In the genomic region with DNA sequence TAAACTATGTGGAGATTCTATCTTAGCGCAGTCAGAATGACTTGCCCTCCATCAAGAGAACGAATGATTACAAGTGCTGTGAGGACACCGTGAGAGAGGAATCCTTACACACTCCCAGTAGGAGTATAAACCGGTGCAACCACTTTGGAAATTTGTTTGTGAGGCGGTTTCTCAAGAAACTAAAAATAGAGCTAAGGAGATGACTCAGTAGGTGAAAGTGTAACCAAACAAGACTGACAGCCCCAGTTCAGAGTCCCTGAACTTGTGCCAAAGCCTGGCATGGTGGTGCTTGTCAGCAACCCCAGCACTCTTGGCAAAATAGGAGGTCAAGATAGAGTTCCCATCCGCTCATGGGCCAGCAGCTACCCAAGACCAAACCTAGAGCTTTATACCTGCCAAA, we compare ENCODE assay signal across 12 mouse cellular contexts. TPM values are rescaled to one million over a fixed set of nuclear protein-coding genes. Genes with fewer than 3 reads are reported as not detected.
A peak's percentile ranks its signal among the peaks of the same experiment; 100 is the strongest.
DNase-seq lines count a peak whose midpoint lies in the region; ATAC-seq and TF ChIP-seq lines count a peak whose summit lies in the region.
"Had no signal": no experiment of that assay in that cellular context is flagged by ENCODE, and none has a peak within 500 bp of the region (broad histone marks: within the 10 kb centered on the region; RNA-seq: fewer than 3 reads in every experiment).

No protein-coding gene starts in this region.

- no peaks in the 10 kb centered on the region for H3K36me3 ChIP-seq in heart, adult 2 months (ENCODE audit: control insufficient read depth, insufficient read depth, low read length)
- H3K36me3 ChIP-seq in heart, embryonic 12.5 days: no peaks in the 10 kb centered on the region
- H3K36me3 ChIP-seq in midbrain, embryonic 15.5 days (replicated peaks): no peaks in the 10 kb centered on the region
- H3K36me3 ChIP-seq: embryonic facial prominence, embryonic 12.5 days; hindbrain, embryonic 15.5 days; limb, embryonic 10.5 days had no signal

- DNase-seq in heart, adult 2 months: peak; percentile 31 to 71
- DNase-seq in Patski (ENCODE audit: low read depth, low spot score): peak; percentile 50
- DNase-seq in gastrocnemius, postnatal 36 days: peak; percentile 34 to 75
- peak; percentile 44 for DNase-seq in lung, postnatal 10 days
- DNase-seq in layer of hippocampus, adult 2 months (ENCODE audit: low spot score in 2 of 2): no peak
- DNase-seq in frontal cortex, postnatal 10 days (ENCODE audit: low spot score in 2 of 2): no peak
- DNase-seq: right cerebral cortex, postnatal 25 days had no signal

- no peak for TF ChIP-seq EP300 in heart, adult 2 months (IDR thresholded peaks at IDR 0.05; ENCODE audit: insufficient read depth, low read depth, low read length)

- 51% methylated on average over 6 of the region's 6 CpGs for WGBS in heart, adult 2 months
- WGBS in heart, embryonic 12.5 days: 59% methylated on average over 6 of the region's 6 CpGs
- 82% methylated on average over 6 of the region's 6 CpGs for WGBS in midbrain, embryonic 15.5 days

- no peaks in the 10 kb centered on the region for H3K4me1 ChIP-seq in heart, adult 2 months (ENCODE audit: control insufficient read depth, insufficient read depth, low read length)
- H3K4me1 ChIP-seq in heart, embryonic 12.5 days (replicated peaks): peaks cover 8% of the 10 kb centered on the region; the same call in 1 of the 2 replicates
- no peaks in the 10 kb centered on the region for H3K4me1 ChIP-seq in midbrain, embryonic 15.5 days
- H3K4me1 ChIP-seq: embryonic facial prominence, embryonic 12.5 days; hindbrain, embryonic 15.5 days; limb, embryonic 10.5 days had no signal

- TF ChIP-seq POLR2A in heart, adult 2 months (IDR thresholded peaks at IDR 0.05; ENCODE audit: insufficient read depth, low read depth, low read length): no peak

- H3K4me2 ChIP-seq in heart, embryonic 12.5 days: no peak overlapping the region
- H3K4me2 ChIP-seq in midbrain, embryonic 15.5 days: no peak overlapping the region
- H3K4me2 ChIP-seq: embryonic facial prominence, embryonic 12.5 days; hindbrain, embryonic 15.5 days had no signal

- H3K4me3 ChIP-seq in heart, adult 2 months: no peak overlapping the region
- no peak overlapping the region for H3K4me3 ChIP-seq in heart, embryonic 12.5 days
- H3K4me3 ChIP-seq in midbrain, embryonic 15.5 days: no peak overlapping the region
- H3K4me3 ChIP-seq in layer of hippocampus, adult 2 months: no peak overlapping the region
- H3K4me3 ChIP-seq: embryonic facial prominence, embryonic 12.5 days; hindbrain, embryonic 15.5 days; limb, embryonic 10.5 days had no signal

- ATAC-seq in heart, embryonic 12.5 days (ENCODE audit: insufficient number of reproducible peaks, low FRiP score): no peak
- ATAC-seq in Patski: no peak
- no peak for ATAC-seq in midbrain, embryonic 15.5 days (replicated peaks)

- CTCF ChIA-PET in Patski (lab: Charles Lee): interaction anchor here (1.0 kb wide), 2 partner anchors 11 to 15 kb away, joined by 3 read pairs; no protein-coding TSS in a partner anchor

- TF ChIP-seq CTCF in heart, adult 2 months (IDR thresholded peaks at IDR 0.05): no peak
- no peak for TF ChIP-seq CTCF in Patski (IDR thresholded peaks at IDR 0.05)
- TF ChIP-seq CTCF in layer of hippocampus, adult 2 months (conservative IDR thresholded peaks at IDR 0.05): no peak

- H3K27me3 ChIP-seq in heart, adult 2 months (ENCODE audit: control insufficient read depth, insufficient read depth, low read length): no peaks in the 10 kb centered on the region
- H3K27me3 ChIP-seq in heart, embryonic 12.5 days (replicated peaks): no peaks in the 10 kb centered on the region
- peaks cover 6% of the 10 kb centered on the region for H3K27me3 ChIP-seq in Patski
- no peaks in the 10 kb centered on the region for H3K27me3 ChIP-seq in midbrain, embryonic 15.5 days (replicated peaks)
- H3K27me3 ChIP-seq: embryonic facial prominence, embryonic 12.5 days; hindbrain, embryonic 15.5 days had no signal

- no peaks in the 10 kb centered on the region for H3K79me2 ChIP-seq in heart, adult 2 months (replicated peaks; ENCODE audit: control insufficient read depth, insufficient read depth, low read length)

- H3K27ac ChIP-seq in heart, adult 2 months: peak overlapping the region; percentile 48
- no peak overlapping the region for H3K27ac ChIP-seq in heart, embryonic 12.5 days (ENCODE audit: poor library complexity, severe bottlenecking)
- H3K27ac ChIP-seq in midbrain, embryonic 15.5 days: no peak overlapping the region
- no peak overlapping the region for H3K27ac ChIP-seq in layer of hippocampus, adult 2 months
- H3K27ac ChIP-seq: embryonic facial prominence, embryonic 12.5 days; hindbrain, embryonic 15.5 days; limb, embryonic 10.5 days had no signal

- POLR2A ChIA-PET in Patski (lab: Charles Lee): no interaction called here

- no peak overlapping the region for H3K9ac ChIP-seq in heart, adult 2 months (ENCODE audit: low read depth, low read length)
- no peak overlapping the region for H3K9ac ChIP-seq in heart, embryonic 12.5 days
- no peak overlapping the region for H3K9ac ChIP-seq in midbrain, embryonic 15.5 days
- H3K9ac ChIP-seq: embryonic facial prominence, embryonic 12.5 days; hindbrain, embryonic 15.5 days had no signal

- in situ Hi-C loops in Patski (cut with MboI; ENCODE audit: low pct_unique_long_range_greater_than_20kb): no loop called here

- intact Hi-C loops in heart, adult 2 months (cut with DNase I): no loop called here
- intact Hi-C loops in gastrocnemius, postnatal 36 days (cut with DNase I): loop anchor here (5.0 kb wide), 1 partner anchor 101 kb away; no protein-coding TSS in a partner anchor

- no peaks in the 10 kb centered on the region for H3K9me3 ChIP-seq in heart, embryonic 12.5 days (replicated peaks)
- no peaks in the 10 kb centered on the region for H3K9me3 ChIP-seq in midbrain, embryonic 15.5 days
- H3K9me3 ChIP-seq: embryonic facial prominence, embryonic 12.5 days; hindbrain, embryonic 15.5 days; limb, embryonic 10.5 days had no signal

RNA-seq across cellular contexts. Expression of a gene that starts 5.4 kb away (rescaled TPM):
- under 1 TPM in 1 of 2 experiments, not detected in 1; 0.27 TPM for total RNA-seq in heart, adult 2 months (2021)
- not detected in 2 replicates for polyA plus RNA-seq in heart, adult 2 months (2012; rRNA removed)
- 0.27 TPM in 1 of 2 replicates, not detected in the other for polyA plus RNA-seq in heart, embryonic 12.5 days (2016; fragmentation: Nextera tagmentation; extraction: Ambion mirVana)
- polyA plus RNA-seq in Patski (2021): not detected
- total RNA-seq in gastrocnemius, postnatal 36 days (2021): not detected
- 0.11 and 0.22 TPM in 2 replicates for polyA plus RNA-seq in midbrain, embryonic 15.5 days (2015; fragmentation: Nextera tagmentation; extraction: Ambion mirVana)
- under 1 TPM; 0.39 to 0.44 TPM for total RNA-seq in layer of hippocampus, adult 2 months (2021)
- polyA plus RNA-seq: embryonic facial prominence, embryonic 12.5 days; hindbrain, embryonic 15.5 days; limb, embryonic 10.5 days had no signal

RNA-seq across cellular contexts. Expression of a gene that starts 20.8 kb away (rescaled TPM):
- total RNA-seq in heart, adult 2 months (2021): 10 to 100 TPM; 12.9 to 15.3 TPM
- polyA plus RNA-seq in heart, adult 2 months (2012; rRNA removed): 10.8 and 18.8 TPM in 2 replicates
- 18.8 and 21.5 TPM in 2 replicates for polyA plus RNA-seq in heart, embryonic 12.5 days (2016; fragmentation: Nextera tagmentation; extraction: Ambion mirVana)
- 32.0 TPM for polyA plus RNA-seq in Patski (2021)
- total RNA-seq in gastrocnemius, postnatal 36 days (2021): 1 to 10 TPM; 5.4 to 7.3 TPM
- 51.9 and 53.0 TPM in 2 replicates for polyA plus RNA-seq in midbrain, embryonic 15.5 days (2015; fragmentation: Nextera tagmentation; extraction: Ambion mirVana)
- total RNA-seq in layer of hippocampus, adult 2 months (2021): 10 to 100 TPM; 53.8 to 62.9 TPM

Comparison
In these comparisons a context has a peak if more than half of its experiments do, and no peak if none do; other contexts are left out.
1. DNase-seq: peak in heart, adult 2 months (2 of 2), Patski (single experiment), gastrocnemius, postnatal 36 days (2 of 2) and lung, postnatal 10 days (single experiment); none in layer of hippocampus, adult 2 months (0 of 2) and frontal cortex, postnatal 10 days (0 of 2).